Mouse (Mus musculus): ENCODE results near the gene Pibf1. TPM values are rescaled to one million over a fixed set of nuclear protein-coding genes. Genes with fewer than 3 reads are reported as not detected.

Pibf1 gene
- polyA plus RNA-seq, 1 experiment from 2014 or later, result 11.9 TPM

- H3K27me3 ChIP-seq, result no peaks in the 10 kb centered on the region
- 83% methylated on average over 6 of the region's 6 CpGs for WGBS
- peaks cover 37% of the 10 kb centered on the region for H3K36me3 ChIP-seq
- no peak for ATAC-seq (replicated peaks; ENCODE audit: insufficient number of reproducible peaks, insufficient read depth, low FRiP score, low read depth)
- H3K9me3 ChIP-seq (replicated peaks), result no peaks in the 10 kb centered on the region
- no peak overlapping the region for H3K4me3 ChIP-seq
- H3K27ac ChIP-seq, result no peak overlapping the region
- no peak overlapping the region for H3K9ac ChIP-seq
- H3K4me2 ChIP-seq, result no peak overlapping the region
- no peaks in the 10 kb centered on the region for H3K4me1 ChIP-seq (replicated peaks)
Observed at GRCm38 (mm10) chr14:99108762-99109161, 9.5 kb downstream of the Pibf1 start.

- no peaks in the 10 kb centered on the region for H3K9me3 ChIP-seq (replicated peaks)
- 82% methylated on average over 4 of the region's 4 CpGs for WGBS
- no peak for ATAC-seq (replicated peaks; ENCODE audit: insufficient number of reproducible peaks, insufficient read depth, low FRiP score, low read depth)
Observed at GRCm38 (mm10) chr14:99117576-99117975, 18.4 kb downstream of the Pibf1 start.

GRCm38 (mm10) chr14:99121584-99122339 lies 22.5 kb downstream of the Pibf1 start:
- no peaks in the 10 kb centered on the region for H3K4me1 ChIP-seq (replicated peaks)
- H3K27ac ChIP-seq, result no peak overlapping the region
- no peak overlapping the region for H3K9ac ChIP-seq
- H3K4me3 ChIP-seq, result no peak overlapping the region
- no peaks in the 10 kb centered on the region for H3K36me3 ChIP-seq
- no peak for ATAC-seq (replicated peaks; ENCODE audit: insufficient number of reproducible peaks, insufficient read depth, low FRiP score, low read depth)
- H3K9me3 ChIP-seq (replicated peaks), result no peaks in the 10 kb centered on the region
- WGBS, result 90% methylated on average over 11 of the region's 11 CpGs
- H3K4me2 ChIP-seq, result no peak overlapping the region
- H3K27me3 ChIP-seq, result no peaks in the 10 kb centered on the region

More at GRCm38 (mm10) chr14:99117576-99117975, 18.4 kb downstream of the Pibf1 start:
- Histone ChIP-seq H3K9ac (no peak overlapping the region), H3K36me3 (peaks cover 13% of the 10 kb centered on the region), H3K27ac (no peak overlapping the region), H3K4me3 (no peak overlapping the region), H3K27me3 (no peaks in the 10 kb centered on the region), H3K4me2 (no peak overlapping the region), H3K4me1 (replicated peaks) (no peaks in the 10 kb centered on the region)

GRCm38 (mm10) chr14:99124076-99124475 lies 24.9 kb downstream of the Pibf1 start:
- H3K27me3 ChIP-seq, result no peaks in the 10 kb centered on the region
- ATAC-seq (replicated peaks; ENCODE audit: insufficient number of reproducible peaks, insufficient read depth, low FRiP score, low read depth), result no peak
- 89% methylated on average over 4 of the region's 4 CpGs for WGBS
- H3K27ac ChIP-seq, result no peak overlapping the region
- H3K9me3 ChIP-seq (replicated peaks), result no peaks in the 10 kb centered on the region
- H3K9ac ChIP-seq, result no peak overlapping the region
- no peaks in the 10 kb centered on the region for H3K4me1 ChIP-seq (replicated peaks)
- H3K36me3 ChIP-seq, result no peaks in the 10 kb centered on the region
- H3K4me2 ChIP-seq, result no peak overlapping the region
- no peak overlapping the region for H3K4me3 ChIP-seq

GRCm38 (mm10) chr14:99126713-99127112 lies 27.5 kb downstream of the Pibf1 start:
- Histone ChIP-seq H3K36me3 (no peaks in the 10 kb centered on the region), H3K4me2 (no peak overlapping the region), H3K9ac (no peak overlapping the region), H3K4me1 (replicated peaks) (no peaks in the 10 kb centered on the region), H3K27ac (no peak overlapping the region), H3K4me3 (no peak overlapping the region), H3K27me3 (no peaks in the 10 kb centered on the region), H3K9me3 (replicated peaks) (no peaks in the 10 kb centered on the region)
- no peak for ATAC-seq (replicated peaks; ENCODE audit: insufficient number of reproducible peaks, insufficient read depth, low FRiP score, low read depth)
- 85% methylated on average over 4 of the region's 4 CpGs for WGBS

- Histone ChIP-seq H3K27ac (no peak overlapping the region), H3K36me3 (no peaks in the 10 kb centered on the region), H3K27me3 (no peaks in the 10 kb centered on the region), H3K9ac (no peak overlapping the region), H3K4me2 (no peak overlapping the region), H3K4me1 (replicated peaks) (no peaks in the 10 kb centered on the region), H3K9me3 (replicated peaks) (no peaks in the 10 kb centered on the region), H3K4me3 (no peak overlapping the region)
- ATAC-seq (replicated peaks; ENCODE audit: insufficient number of reproducible peaks, insufficient read depth, low FRiP score, low read depth), result no peak
- 61% methylated on average over 1 of the region's 1 CpGs for WGBS
Observed at GRCm38 (mm10) chr14:99127509-99127908, 28.3 kb downstream of the Pibf1 start.

- Histone ChIP-seq H3K4me1 (replicated peaks) (no peaks in the 10 kb centered on the region), H3K27me3 (no peaks in the 10 kb centered on the region), H3K27ac (no peak overlapping the region), H3K9me3 (replicated peaks) (no peaks in the 10 kb centered on the region), H3K4me2 (no peak overlapping the region), H3K4me3 (no peak overlapping the region), H3K9ac (no peak overlapping the region), H3K36me3 (no peaks in the 10 kb centered on the region)
- ATAC-seq (replicated peaks; ENCODE audit: insufficient number of reproducible peaks, insufficient read depth, low FRiP score, low read depth), result no peak
- 80% methylated on average over 2 of the region's 2 CpGs for WGBS
Observed at GRCm38 (mm10) chr14:99129050-99129449, 29.8 kb downstream of the Pibf1 start.

- ATAC-seq (replicated peaks; ENCODE audit: insufficient number of reproducible peaks, insufficient read depth, low FRiP score, low read depth), result no peak
- Histone ChIP-seq H3K4me3 (no peak overlapping the region), H3K4me1 (replicated peaks) (no peaks in the 10 kb centered on the region), H3K27me3 (no peaks in the 10 kb centered on the region), H3K9me3 (replicated peaks) (no peaks in the 10 kb centered on the region), H3K27ac (no peak overlapping the region), H3K4me2 (no peak overlapping the region), H3K36me3 (peaks cover 10% of the 10 kb centered on the region; the same call in 1 of the 2 replicates), H3K9ac (no peak overlapping the region)
- 93% methylated on average over 2 of the region's 2 CpGs for WGBS
Observed at GRCm38 (mm10) chr14:99134048-99134447, 34.8 kb downstream of the Pibf1 start.

GRCm38 (mm10) chr14:99135761-99136160 lies 36.5 kb downstream of the Pibf1 start:
- Histone ChIP-seq H3K9me3 (replicated peaks) (no peaks in the 10 kb centered on the region), H3K4me1 (replicated peaks) (no peaks in the 10 kb centered on the region), H3K36me3 (peaks cover 13% of the 10 kb centered on the region; the same call in 1 of the 2 replicates), H3K9ac (no peak overlapping the region), H3K27me3 (no peaks in the 10 kb centered on the region), H3K27ac (no peak overlapping the region), H3K4me2 (no peak overlapping the region), H3K4me3 (no peak overlapping the region)
- ATAC-seq (replicated peaks; ENCODE audit: insufficient number of reproducible peaks, insufficient read depth, low FRiP score, low read depth), result no peak
- 95% methylated on average over 9 of the region's 9 CpGs for WGBS

GRCm38 (mm10) chr14:99136297-99136696 lies 37.1 kb downstream of the Pibf1 start:
- no peaks in the 10 kb centered on the region for H3K9me3 ChIP-seq (replicated peaks)
- ATAC-seq (replicated peaks; ENCODE audit: insufficient number of reproducible peaks, insufficient read depth, low FRiP score, low read depth), result no peak

GRCm38 (mm10) chr14:99140036-99140435 lies 40.8 kb downstream of the Pibf1 start:
- no peak for ATAC-seq (replicated peaks; ENCODE audit: insufficient number of reproducible peaks, insufficient read depth, low FRiP score, low read depth)
- Histone ChIP-seq H3K27ac (no peak overlapping the region), H3K9ac (no peak overlapping the region), H3K4me2 (no peak overlapping the region), H3K36me3 (peaks cover 10% of the 10 kb centered on the region; the same call in 1 of the 2 replicates), H3K4me3 (no peak overlapping the region), H3K27me3 (no peaks in the 10 kb centered on the region), H3K4me1 (replicated peaks) (no peaks in the 10 kb centered on the region), H3K9me3 (replicated peaks) (no peaks in the 10 kb centered on the region)
- WGBS, result 92% methylated on average over 2 of the region's 2 CpGs

More at GRCm38 (mm10) chr14:99136297-99136696, 37.1 kb downstream of the Pibf1 start:
- no peaks in the 10 kb centered on the region for H3K27me3 ChIP-seq
- H3K36me3 ChIP-seq, result peaks cover 13% of the 10 kb centered on the region; the same call in 1 of the 2 replicates
- no peak overlapping the region for H3K4me3 ChIP-seq
- H3K27ac ChIP-seq, result no peak overlapping the region
- no peak overlapping the region for H3K9ac ChIP-seq
- H3K4me2 ChIP-seq, result no peak overlapping the region
- H3K4me1 ChIP-seq (replicated peaks), result no peaks in the 10 kb centered on the region
- 93% methylated on average over 16 of the region's 16 CpGs for WGBS

Data from heart, embryonic 15.5 days (tissue).